In the genomic region with DNA sequence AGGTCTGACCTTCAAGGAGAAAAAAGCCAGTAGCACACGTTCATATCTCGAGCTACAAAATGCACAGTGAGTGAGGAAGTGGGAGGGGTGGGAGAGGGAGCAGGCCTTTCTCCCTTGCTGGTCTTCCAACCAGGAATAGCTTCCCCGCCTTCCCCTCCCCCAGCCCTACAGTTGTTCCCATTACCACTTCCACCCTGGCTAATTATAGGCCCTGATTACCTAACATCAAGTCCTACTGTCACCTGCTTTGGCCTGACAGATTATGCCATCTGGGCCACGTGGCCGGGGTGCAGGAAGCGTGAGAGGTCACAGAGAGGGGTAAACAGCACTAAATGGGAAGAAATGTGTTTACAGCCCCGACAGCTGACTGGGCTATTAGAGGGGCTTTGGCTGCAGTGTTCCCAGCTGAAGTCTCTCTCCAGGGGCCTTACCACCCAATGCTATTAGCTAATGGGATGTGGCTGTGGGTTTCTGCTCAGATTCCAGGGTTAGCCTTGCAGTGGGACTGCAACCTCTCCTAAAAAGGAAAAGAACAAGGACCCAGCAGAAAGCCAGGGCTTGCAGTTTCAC, we compare ENCODE assay signal across 8 mouse cellular contexts.
DNase-seq lines count a peak whose midpoint lies in the region; ATAC-seq and TF ChIP-seq lines count a peak whose summit lies in the region.

No protein-coding gene starts in this region.

- no peaks in the 10 kb centered on the region for H3K9me3 ChIP-seq in forebrain, embryonic 11.5 days (ENCODE audit: control insufficient read depth, low read length)
- no peaks in the 10 kb centered on the region for H3K9me3 ChIP-seq in forebrain, embryonic 10.5 days
- H3K9me3 ChIP-seq in forebrain, embryonic 14.5 days (replicated peaks; ENCODE audit: control insufficient read depth, low read length) = no peaks in the 10 kb centered on the region
- no peaks in the 10 kb centered on the region for H3K9me3 ChIP-seq in limb, embryonic 15.5 days
- no peaks in the 10 kb centered on the region for H3K9me3 ChIP-seq in midbrain, postnatal 0 days (ENCODE audit: low read length)

- WGBS in forebrain, embryonic 11.5 days = 9% methylated on average over 7 of the region's 7 CpGs
- WGBS in forebrain, embryonic 10.5 days = 13% methylated on average over 7 of the region's 7 CpGs
- WGBS in forebrain, embryonic 14.5 days = 8% methylated on average over 7 of the region's 7 CpGs
- 20% methylated on average over 7 of the region's 7 CpGs for WGBS in limb, embryonic 15.5 days
- 35% methylated on average over 7 of the region's 7 CpGs for WGBS in midbrain, postnatal 0 days

- peak; percentile 90 for ATAC-seq in forebrain, embryonic 11.5 days (replicated peaks; ENCODE audit: low FRiP score)
- peak; percentile 83 for ATAC-seq in forebrain, embryonic 14.5 days
- ATAC-seq in limb, embryonic 15.5 days (ENCODE audit: insufficient number of reproducible peaks, low FRiP score, low TSS enrichment, low read depth) = peak; percentile 78; the same call in 1 of the 2 replicates
- no peak; the same call in 1 of the 2 replicates for ATAC-seq in midbrain, postnatal 0 days (ENCODE audit: low FRiP score)

- peak; percentile 62 for DNase-seq in forebrain, embryonic 11.5 days (ENCODE audit: low spot score)
- DNase-seq in forebrain, embryonic 10.5 days (ENCODE audit: extremely low spot score, low spot score) = no peak
- DNase-seq in forebrain, embryonic 14.5 days (ENCODE audit: low spot score) = peak; percentile 49
- DNase-seq in heart, postnatal 4 days = peak; percentile 69
- DNase-seq in midbrain, postnatal 0 days (ENCODE audit: low spot score) = peak; percentile 26
- DNase-seq in urinary bladder, adult 2 months (ENCODE audit: low spot score) = no peak
- no peak for DNase-seq in spleen, postnatal 14 days (ENCODE audit: low spot score in 2 of 2)

- peaks cover 9% of the 10 kb centered on the region; the same call in 1 of the 2 replicates for H3K4me1 ChIP-seq in forebrain, embryonic 11.5 days (replicated peaks; ENCODE audit: control insufficient read depth, insufficient read depth, low read length)
- peaks cover 17% of the 10 kb centered on the region for H3K4me1 ChIP-seq in forebrain, embryonic 10.5 days
- H3K4me1 ChIP-seq in forebrain, embryonic 14.5 days (ENCODE audit: control insufficient read depth, insufficient read depth, low read length) = peaks cover 10% of the 10 kb centered on the region
- peaks cover 7% of the 10 kb centered on the region; the same call in 1 of the 2 replicates for H3K4me1 ChIP-seq in limb, embryonic 15.5 days
- no peaks in the 10 kb centered on the region for H3K4me1 ChIP-seq in midbrain, postnatal 0 days (ENCODE audit: insufficient read depth, low read length)

- H3K4me3 ChIP-seq in forebrain, embryonic 11.5 days (ENCODE audit: low read depth, low read length) = no peak overlapping the region
- H3K4me3 ChIP-seq in forebrain, embryonic 10.5 days = no peak overlapping the region
- H3K4me3 ChIP-seq in forebrain, embryonic 14.5 days (ENCODE audit: low read depth, low read length) = no peak overlapping the region
- no peak overlapping the region for H3K4me3 ChIP-seq in limb, embryonic 15.5 days
- no peak overlapping the region for H3K4me3 ChIP-seq in midbrain, postnatal 0 days (ENCODE audit: low read depth, low read length)

- no peak overlapping the region for H3K27ac ChIP-seq in forebrain, embryonic 11.5 days (ENCODE audit: low read depth, low read length)
- H3K27ac ChIP-seq in forebrain, embryonic 10.5 days = no peak overlapping the region
- no peak overlapping the region for H3K27ac ChIP-seq in forebrain, embryonic 14.5 days (ENCODE audit: low read depth, low read length)
- H3K27ac ChIP-seq in limb, embryonic 15.5 days = no peak overlapping the region
- no peak overlapping the region for H3K27ac ChIP-seq in midbrain, postnatal 0 days (ENCODE audit: low read depth, low read length)

- H3K27me3 ChIP-seq in forebrain, embryonic 11.5 days (ENCODE audit: control insufficient read depth, insufficient read depth, low read length) = peaks cover 7% of the 10 kb centered on the region; the same call in 1 of the 2 replicates
- peaks cover 54% of the 10 kb centered on the region for H3K27me3 ChIP-seq in forebrain, embryonic 10.5 days (ENCODE audit: poor library complexity, severe bottlenecking)
- H3K27me3 ChIP-seq in forebrain, embryonic 14.5 days (replicated peaks; ENCODE audit: control insufficient read depth, insufficient read depth, low read length) = no peaks in the 10 kb centered on the region
- no peaks in the 10 kb centered on the region for H3K27me3 ChIP-seq in limb, embryonic 15.5 days
- H3K27me3 ChIP-seq in midbrain, postnatal 0 days (ENCODE audit: insufficient read depth, low read length) = no peaks in the 10 kb centered on the region

- no peaks in the 10 kb centered on the region for H3K36me3 ChIP-seq in forebrain, embryonic 11.5 days (ENCODE audit: control insufficient read depth, insufficient read depth, low read length)
- no peaks in the 10 kb centered on the region for H3K36me3 ChIP-seq in forebrain, embryonic 10.5 days (replicated peaks)
- H3K36me3 ChIP-seq in forebrain, embryonic 14.5 days (ENCODE audit: control insufficient read depth, insufficient read depth, low read length) = no peaks in the 10 kb centered on the region
- no peaks in the 10 kb centered on the region for H3K36me3 ChIP-seq in limb, embryonic 15.5 days
- no peaks in the 10 kb centered on the region for H3K36me3 ChIP-seq in midbrain, postnatal 0 days (ENCODE audit: insufficient read depth, low read length)

- H3K9ac ChIP-seq in forebrain, embryonic 11.5 days (ENCODE audit: low read length) = no peak overlapping the region
- H3K9ac ChIP-seq in forebrain, embryonic 14.5 days (ENCODE audit: low read length) = no peak overlapping the region
- no peak overlapping the region for H3K9ac ChIP-seq in limb, embryonic 15.5 days
- H3K9ac ChIP-seq in midbrain, postnatal 0 days (replicated peaks; ENCODE audit: low read length, poor library complexity, severe bottlenecking) = no peak overlapping the region

- H3K4me2 ChIP-seq in forebrain, embryonic 11.5 days (ENCODE audit: low read depth, low read length, severe bottlenecking) = no peak overlapping the region
- no peak overlapping the region for H3K4me2 ChIP-seq in forebrain, embryonic 14.5 days (ENCODE audit: low read length)
- H3K4me2 ChIP-seq in limb, embryonic 15.5 days = no peak overlapping the region
- no peak overlapping the region for H3K4me2 ChIP-seq in midbrain, postnatal 0 days (ENCODE audit: low read depth, low read length, poor library complexity, severe bottlenecking)

- TF ChIP-seq CTCF in midbrain, postnatal 0 days (IDR thresholded peaks at IDR 0.05) = no peak

Comparison
In these comparisons a context has a peak if more than half of its experiments do, and no peak if none do; other contexts are left out.
1. DNase-seq: peak in forebrain, embryonic 11.5 days (single experiment), forebrain, embryonic 14.5 days (single experiment), heart, postnatal 4 days (single experiment) and midbrain, postnatal 0 days (single experiment); none in forebrain, embryonic 10.5 days (single experiment), urinary bladder, adult 2 months (single experiment) and spleen, postnatal 14 days (0 of 2).